Mouse (Mus musculus) midbrain, embryonic 12.5 days (tissue): ENCODE data around the gene Prss35. TPM values are rescaled to one million over a fixed set of nuclear protein-coding genes. Genes with fewer than 3 reads are reported as not detected.

Experiments
- polyA plus RNA-seq: library from polyadenylated mRNA; unstranded; fragments of >200 nt; fragmentation: Nextera tagmentation; extraction: Ambion mirVana; gene quantifications from 2 replicates; pipeline ENCODE4 v1.2.1, GENCODE M21; 2016

Gene Prss35
- polyA plus RNA-seq, 1 experiment from 2014 or later: 3.2 TPM

Other genes with a start within 250 kb of the Prss35 start
- gene Pgm3, start 171.8 kb upstream of the Prss35 start, polyA plus RNA-seq: 38.8 and 40.3 TPM in 2 replicates
- gene Rwdd2a, start 171.7 kb upstream of the Prss35 start, polyA plus RNA-seq: 4.0 and 4.3 TPM in 2 replicates
- 17.1 TPM in 2 replicates for gene Me1, start 47.7 kb upstream of the Prss35 start, polyA plus RNA-seq
- 39.3 and 45.0 TPM in 2 replicates for gene Snap91, start 137.0 kb downstream of the Prss35 start, polyA plus RNA-seq